14 mouse cellular contexts compared by ENCODE assay signal in genomic region chr4:83655396-83655795, GRCm38 (mm10).
DNase-seq lines count a peak whose midpoint lies in the region; ATAC-seq and TF ChIP-seq lines count a peak whose summit lies in the region.
"Had no signal": no experiment of that assay in that cellular context is flagged by ENCODE, and none has a peak within 500 bp of the region (broad histone marks: within the 10 kb centered on the region; RNA-seq: fewer than 3 reads in every experiment).

No protein-coding gene starts in this region.

- H3K9ac ChIP-seq in kidney, embryonic 15.5 days = no peak overlapping the region
- no peak overlapping the region for H3K9ac ChIP-seq in midbrain, embryonic 14.5 days (replicated peaks; ENCODE audit: low read length)
- H3K9ac ChIP-seq: neural tube, embryonic 13.5 days had no signal

- DNase-seq in kidney, adult 11 months = peak; percentile 16
- DNase-seq in ZHBTc4 (ENCODE audit: low read depth, low spot score) = peak; percentile 7
- peak; percentile 64 to 71 for DNase-seq in adrenal gland, postnatal 36 days
- DNase-seq in midbrain, embryonic 14.5 days = peak; percentile 40
- DNase-seq in thymus, adult 2 months = no peak
- DNase-seq in left cerebral cortex, postnatal 36 days (ENCODE audit: low spot score in 2 of 2) = no peak
- DNase-seq: cerebellum, postnatal 14 days; spleen, adult 18-20 months; thymus, postnatal 14 days had no signal

- ATAC-seq in kidney, embryonic 15.5 days (replicated peaks; ENCODE audit: low FRiP score) = no peak
- peak; percentile 18; the same call in 1 of the 2 replicates for ATAC-seq in midbrain, embryonic 14.5 days (ENCODE audit: low FRiP score, low TSS enrichment)
- ATAC-seq: CD4-positive, CD25-positive, alpha-beta regulatory T cell, adult 4 months had no signal

- no peak overlapping the region for H3K4me2 ChIP-seq in kidney, embryonic 15.5 days
- no peak overlapping the region for H3K4me2 ChIP-seq in midbrain, embryonic 14.5 days (ENCODE audit: low read length)
- H3K4me2 ChIP-seq: neural tube, embryonic 13.5 days had no signal

- peaks cover 8% of the 10 kb centered on the region for H3K4me1 ChIP-seq in kidney, embryonic 15.5 days
- peaks cover 8% of the 10 kb centered on the region; the same call in 1 of the 2 replicates for H3K4me1 ChIP-seq in midbrain, embryonic 14.5 days (ENCODE audit: control insufficient read depth, insufficient read depth, low read length)
- no peaks in the 10 kb centered on the region for H3K4me1 ChIP-seq in thymus, adult 2 months (replicated peaks; ENCODE audit: control insufficient read depth, insufficient read depth, low read length)
- H3K4me1 ChIP-seq: megakaryocyte, embryonic 14.5 days had no signal

- no peak for TF ChIP-seq POLR2A in thymus, adult 2 months (IDR thresholded peaks at IDR 0.05; ENCODE audit: control insufficient read depth, extremely low read depth, insufficient read depth, low read length, poor library complexity)

- H3K9me3 ChIP-seq in kidney, embryonic 15.5 days (replicated peaks) = no peaks in the 10 kb centered on the region
- H3K9me3 ChIP-seq in midbrain, embryonic 14.5 days (ENCODE audit: control insufficient read depth, low read length) = no peaks in the 10 kb centered on the region
- H3K9me3 ChIP-seq: megakaryocyte, embryonic 14.5 days; neural tube, embryonic 13.5 days had no signal

- no peaks in the 10 kb centered on the region for H3K27me3 ChIP-seq in kidney, embryonic 15.5 days
- H3K27me3 ChIP-seq in midbrain, embryonic 14.5 days (ENCODE audit: control insufficient read depth, insufficient read depth, low read length) = no peaks in the 10 kb centered on the region
- H3K27me3 ChIP-seq in thymus, adult 2 months (ENCODE audit: control insufficient read depth, insufficient read depth, low read length) = no peaks in the 10 kb centered on the region
- H3K27me3 ChIP-seq: megakaryocyte, embryonic 14.5 days; neural tube, embryonic 13.5 days had no signal

- intact Hi-C loops in left cerebral cortex, postnatal 36 days (cut with DNase I) = no loop called here

- 54% methylated on average over 6 of the region's 6 CpGs for WGBS in kidney, embryonic 15.5 days
- 6% methylated on average over 6 of the region's 6 CpGs for WGBS in midbrain, embryonic 14.5 days
- WGBS in thymus, adult 2 months = 91% methylated on average over 6 of the region's 6 CpGs

- no peak for TF ChIP-seq CTCF in thymus, adult 2 months (IDR thresholded peaks at IDR 0.05; ENCODE audit: borderline replicate concordance, control insufficient read depth, extremely low read depth, insufficient read depth, low read length, poor library complexity)

- no peak overlapping the region for H3K27ac ChIP-seq in kidney, embryonic 15.5 days
- no peak overlapping the region for H3K27ac ChIP-seq in midbrain, embryonic 14.5 days (replicated peaks; ENCODE audit: low read depth, low read length)
- H3K27ac ChIP-seq in thymus, adult 2 months (ENCODE audit: control insufficient read depth, insufficient read depth, low read length) = no peak overlapping the region
- H3K27ac ChIP-seq: neural tube, embryonic 13.5 days had no signal

- H3K36me3 ChIP-seq in kidney, embryonic 15.5 days = no peaks in the 10 kb centered on the region
- H3K36me3 ChIP-seq in midbrain, embryonic 14.5 days (ENCODE audit: control insufficient read depth, insufficient read depth, low read length) = no peaks in the 10 kb centered on the region
- H3K36me3 ChIP-seq in thymus, adult 2 months (ENCODE audit: control insufficient read depth, insufficient read depth, low read length) = no peaks in the 10 kb centered on the region
- H3K36me3 ChIP-seq: neural tube, embryonic 13.5 days had no signal

- no peak overlapping the region for H3K4me3 ChIP-seq in kidney, embryonic 15.5 days (replicated peaks)
- no peak overlapping the region for H3K4me3 ChIP-seq in midbrain, embryonic 14.5 days (replicated peaks; ENCODE audit: low read depth, low read length)
- no peak overlapping the region for H3K4me3 ChIP-seq in thymus, adult 2 months (ENCODE audit: control insufficient read depth, insufficient read depth, low read length)
- H3K4me3 ChIP-seq: erythroblast, embryonic 14.5 days; megakaryocyte, embryonic 14.5 days; neural tube, embryonic 13.5 days had no signal

Comparison
In these comparisons a context has a peak if more than half of its experiments do, and no peak if none do; other contexts are left out.
1. DNase-seq: peak in kidney, adult 11 months (single experiment), ZHBTc4 (single experiment), adrenal gland, postnatal 36 days (2 of 2) and midbrain, embryonic 14.5 days (single experiment); none in thymus, adult 2 months (single experiment) and left cerebral cortex, postnatal 36 days (0 of 2).